Mouse (Mus musculus): Measurements from ENCODE around the gene Pex11a.

The Pex11a gene

DNA sequence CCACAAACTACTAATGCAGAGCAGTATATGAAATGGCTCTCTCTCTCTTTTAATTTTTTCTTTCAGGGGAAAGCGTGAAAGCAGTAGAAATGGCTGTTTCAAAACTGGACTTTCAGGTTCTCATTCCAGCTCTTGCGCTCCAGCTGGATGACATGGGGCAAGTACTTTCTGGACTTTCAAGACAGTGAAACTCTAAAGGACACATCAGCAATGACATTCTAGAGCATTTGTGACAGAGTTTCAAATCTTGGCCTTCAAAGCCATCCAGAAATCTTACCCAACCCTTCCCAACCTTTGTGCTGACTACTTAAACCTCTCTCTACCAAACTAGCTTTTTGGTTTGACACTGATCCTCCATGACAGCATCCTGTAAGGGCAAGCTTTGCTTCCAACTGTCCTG is 4.0 kb downstream of the Pex11a start:
- DNase-seq (ENCODE audit: low spot score in 2 of 2), result no peak

DNA sequence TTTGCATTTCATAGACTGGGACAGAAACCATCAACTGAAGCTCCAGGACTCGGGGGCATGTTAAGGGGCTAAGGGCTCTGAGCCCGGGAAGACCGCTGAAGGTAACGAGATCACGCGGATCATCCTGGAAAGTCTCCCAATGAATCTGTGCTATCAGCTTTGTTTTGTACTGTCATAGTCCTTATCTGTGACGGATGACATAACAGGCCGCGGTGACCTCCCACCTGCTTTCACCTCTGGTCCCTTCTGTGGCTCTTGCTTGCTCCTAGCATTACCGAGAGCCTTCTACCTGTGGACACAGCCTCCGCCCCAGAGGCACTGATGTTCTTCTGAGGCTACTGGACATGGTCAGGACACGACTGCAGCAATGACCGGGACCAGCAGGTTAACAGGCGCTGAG is 6.4 kb downstream of the Pex11a start:
- DNase-seq (ENCODE audit: low spot score in 2 of 2), result no peak

DNA sequence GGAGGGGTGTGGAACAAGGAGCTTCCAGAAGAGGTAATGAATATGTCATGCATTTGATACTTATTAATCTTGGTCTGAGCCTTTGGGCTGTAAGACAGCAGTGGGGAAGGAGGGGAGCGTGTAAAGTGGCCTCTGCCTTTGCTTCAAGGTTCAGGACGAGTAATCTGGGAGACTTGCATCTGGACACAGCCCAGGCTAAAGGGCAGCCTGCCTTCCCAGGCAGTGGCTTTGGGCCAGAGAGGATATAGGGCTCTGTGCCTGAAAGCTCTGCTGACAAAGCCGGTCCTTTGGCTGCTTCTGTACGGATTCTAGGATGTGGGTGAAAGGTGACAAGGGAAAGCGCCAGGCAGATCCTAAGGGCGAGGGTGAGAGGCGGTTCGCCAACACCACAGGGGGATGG is 8.4 kb downstream of the Pex11a start:
- DNase-seq (ENCODE audit: low spot score in 2 of 2), result peak in 1 of 2 experiments; percentile 14

DNA sequence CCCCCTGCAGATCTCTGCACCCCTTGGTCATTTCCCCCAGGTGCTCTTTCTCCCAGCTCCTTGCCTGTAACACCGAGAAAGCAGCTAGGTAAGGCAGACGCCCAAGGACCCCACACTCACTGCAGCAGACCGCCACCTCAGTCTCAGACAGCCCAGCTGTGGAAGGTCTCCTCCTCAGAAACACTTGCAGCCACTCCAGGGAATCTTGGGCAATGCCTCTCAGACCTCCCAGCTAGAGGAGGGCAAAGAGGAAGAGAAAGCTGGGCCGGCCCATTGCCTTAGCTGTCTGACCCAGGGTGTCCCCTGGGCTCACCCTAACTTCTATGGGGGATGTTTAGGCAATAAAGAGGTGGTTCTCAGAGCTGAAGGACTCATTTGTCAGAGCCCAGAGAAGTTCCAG is 10.3 kb downstream of the Pex11a start, which contains the start of gene Plin1:
Gene Plin1 (minus strand): TSS at position 282 of the 400 bp plus-strand sequence.
- DNase-seq (ENCODE audit: low spot score in 2 of 2), result no peak

DNA sequence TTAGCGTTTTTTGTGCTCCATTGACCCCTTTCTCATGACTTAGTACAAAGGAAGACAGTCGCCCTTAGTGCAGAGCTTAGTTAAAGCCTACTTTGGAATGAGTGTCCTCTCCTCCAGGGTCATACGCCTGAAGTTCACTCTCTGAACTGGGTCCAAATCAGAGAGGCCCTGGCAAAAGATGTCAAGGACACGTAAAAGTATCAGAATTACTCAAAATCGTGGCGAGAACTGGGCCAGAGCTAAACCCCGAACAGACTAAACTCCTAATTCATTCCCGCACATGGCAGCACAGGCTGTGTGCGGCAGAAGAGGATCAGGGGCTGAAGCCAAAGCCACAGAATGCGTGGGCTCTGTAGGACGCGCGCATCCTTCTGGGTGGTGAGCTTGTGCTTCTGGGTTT is 11.5 kb downstream of the Pex11a start:
- no peak for DNase-seq (ENCODE audit: low spot score in 2 of 2)

DNA sequence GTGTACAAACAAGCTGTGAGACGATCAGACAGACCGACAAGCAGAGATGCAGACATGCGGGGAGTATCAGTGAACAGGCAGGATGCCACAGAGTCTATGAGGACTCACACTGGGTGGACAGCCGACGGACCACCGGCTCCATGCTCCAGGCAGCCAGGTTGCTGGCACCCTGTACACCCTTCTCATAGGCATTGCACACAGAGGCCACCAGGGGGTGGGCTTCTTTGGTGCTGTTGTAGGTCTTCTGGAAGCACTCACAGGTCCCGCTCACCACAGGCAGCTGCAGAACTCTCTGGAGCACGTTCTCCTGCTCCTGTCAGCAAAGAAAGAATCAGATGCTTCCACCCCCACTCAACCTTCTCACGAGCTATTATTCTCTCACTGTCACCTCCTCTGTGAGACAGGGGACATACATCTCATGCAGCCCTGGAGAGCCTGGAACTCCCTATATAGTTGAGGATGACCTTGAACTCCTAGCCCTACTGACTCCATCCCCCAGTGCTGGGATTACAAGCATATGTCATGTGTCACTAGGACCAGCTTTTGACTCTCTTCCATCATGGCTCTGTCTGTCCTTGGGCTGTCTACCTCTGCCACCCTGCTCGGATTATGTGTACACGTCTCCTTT is 13.1 kb downstream of the Pex11a start:
- no peak for DNase-seq (ENCODE audit: low spot score in 2 of 2)

DNA sequence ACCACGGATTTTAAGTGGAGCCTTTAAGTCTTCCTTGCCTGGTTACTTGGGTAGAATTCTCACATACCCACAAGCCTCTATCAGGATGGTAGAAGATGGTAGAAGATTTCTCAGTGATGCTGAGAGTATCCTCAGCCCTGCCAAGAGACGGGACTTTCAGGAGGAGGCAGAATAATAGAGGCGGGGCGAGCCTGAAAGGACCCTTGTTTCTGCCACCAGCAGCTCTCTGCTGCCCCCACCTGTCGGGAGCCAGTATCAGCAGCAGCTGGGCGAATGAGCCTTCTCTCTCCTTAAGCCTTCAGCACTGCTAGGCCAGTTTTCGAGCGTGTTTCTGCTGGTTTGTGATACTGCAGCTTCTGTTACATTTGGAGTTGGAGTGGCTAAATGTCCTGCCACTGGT is 13.8 kb downstream of the Pex11a start:
- peak; percentile 56 to 84 for DNase-seq (ENCODE audit: low spot score in 2 of 2)

DNA sequence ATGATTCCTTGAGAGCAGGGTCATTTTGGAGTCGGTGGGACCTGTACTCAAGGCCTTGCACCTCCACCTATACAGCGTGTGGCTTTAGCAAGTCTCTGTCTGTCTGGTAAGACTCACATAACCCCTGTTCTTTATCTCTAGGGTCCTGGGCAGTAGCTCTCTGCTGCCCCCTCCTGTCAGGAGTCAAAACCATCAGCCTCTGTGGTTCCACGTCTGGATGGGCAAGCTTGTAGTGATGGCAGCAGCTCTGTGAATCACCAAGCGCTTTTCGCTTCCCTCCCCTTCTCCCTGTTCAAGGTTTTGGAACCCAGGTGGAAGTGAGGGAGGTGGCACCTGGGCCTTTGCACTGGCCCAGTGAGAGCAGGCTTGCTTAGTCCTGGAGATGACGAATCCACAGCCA is 14.7 kb downstream of the Pex11a start:
- DNase-seq (ENCODE audit: low spot score in 2 of 2), result peak; percentile 59 to 80

DNA sequence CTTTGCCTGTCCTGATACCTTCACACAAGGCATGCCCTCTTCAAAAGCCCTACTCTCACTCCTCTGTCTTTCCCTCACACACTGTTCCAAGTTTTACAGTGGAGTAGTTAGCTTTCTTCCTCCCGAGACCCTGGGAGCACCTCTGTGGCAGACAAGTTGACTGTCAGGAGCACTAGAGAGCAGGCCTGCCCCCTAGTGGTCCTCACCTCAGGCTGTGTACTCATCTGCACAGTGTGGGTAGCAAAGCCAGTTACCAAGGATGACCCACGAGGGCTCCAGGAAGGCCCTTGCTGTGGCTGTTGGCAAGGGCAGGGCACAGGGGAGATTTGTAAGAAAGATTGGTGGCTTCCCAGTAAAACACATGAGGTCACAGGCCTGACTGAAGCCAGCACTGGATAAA is 15.8 kb downstream of the Pex11a start:
- peak; percentile 43 to 75 for DNase-seq (ENCODE audit: low spot score in 2 of 2)

DNA sequence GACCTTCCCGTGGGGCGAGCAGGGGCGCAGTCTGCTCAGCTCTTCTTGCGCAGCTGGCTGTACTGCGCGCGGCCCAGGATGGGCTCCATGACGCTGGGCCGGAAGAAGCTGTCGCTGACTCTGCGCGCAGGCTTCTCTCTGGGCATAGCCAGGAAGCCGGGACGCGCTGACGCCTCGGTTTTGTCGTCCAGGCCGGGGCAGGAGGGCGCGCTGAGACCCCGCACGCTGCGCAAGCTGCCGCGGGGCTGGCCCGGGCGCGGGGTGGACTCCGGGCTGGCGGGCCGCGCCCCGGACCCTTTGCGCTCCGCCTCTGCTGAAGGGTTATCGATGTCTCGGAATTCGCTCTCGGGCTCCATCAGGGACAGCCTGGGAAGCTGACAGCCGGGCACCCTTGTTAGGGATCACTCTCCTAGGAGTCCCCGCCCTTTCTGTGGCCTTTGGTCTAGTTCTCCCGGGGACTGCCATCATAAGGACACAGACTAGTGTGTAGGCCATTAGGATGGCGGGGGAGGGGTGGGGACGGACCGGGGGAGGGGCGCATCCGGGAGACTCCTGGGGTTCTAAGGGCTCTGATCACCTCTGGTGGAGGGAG is 21.4 kb downstream of the Pex11a start:
- no peak for DNase-seq (ENCODE audit: low spot score in 2 of 2)

DNA sequence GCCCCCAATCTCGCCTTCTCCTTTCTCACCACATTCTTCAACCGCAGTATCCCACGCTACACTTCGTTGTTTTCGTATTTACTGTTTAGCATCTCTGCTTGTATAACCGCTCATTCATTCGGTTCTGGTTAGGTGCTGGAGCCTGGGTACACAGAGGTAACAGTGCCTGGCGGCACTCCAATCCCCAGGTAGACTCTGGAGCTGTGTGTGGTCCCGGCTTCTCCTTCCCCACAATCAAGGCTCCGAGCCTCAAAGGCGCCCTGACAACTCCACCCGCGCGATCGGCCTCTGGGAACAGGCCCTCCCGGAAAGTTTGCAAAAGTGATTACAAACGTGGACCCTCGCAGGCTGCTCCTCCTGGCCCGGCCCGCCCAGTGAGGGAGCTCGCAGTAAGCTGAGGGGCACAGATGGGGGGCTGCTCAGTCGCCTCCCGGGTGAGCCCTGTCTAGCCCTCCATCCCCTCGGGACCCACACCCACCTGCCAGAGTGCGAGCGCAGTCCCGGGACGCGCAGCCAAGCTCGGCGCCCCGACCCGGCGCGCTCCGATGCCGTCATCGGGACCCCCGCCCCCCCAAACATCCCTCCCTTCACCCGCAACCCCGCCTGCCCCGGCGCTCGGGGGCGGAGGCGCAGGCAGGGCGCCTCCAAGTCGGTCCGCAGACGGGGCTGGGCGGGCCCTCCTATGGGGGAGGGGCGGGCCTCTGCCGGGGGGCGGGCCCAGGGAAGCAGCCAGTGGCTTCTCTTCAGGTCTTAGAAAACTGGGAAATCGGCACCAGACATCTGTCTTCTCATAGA is 27.5 kb downstream of the Pex11a start, which contains the start of gene Kif7:
Gene Kif7 (minus strand): TSS at position 534 of the 795 bp plus-strand sequence.
- peak; percentile 58 to 74 for DNase-seq (ENCODE audit: low spot score in 2 of 2)

DNA sequence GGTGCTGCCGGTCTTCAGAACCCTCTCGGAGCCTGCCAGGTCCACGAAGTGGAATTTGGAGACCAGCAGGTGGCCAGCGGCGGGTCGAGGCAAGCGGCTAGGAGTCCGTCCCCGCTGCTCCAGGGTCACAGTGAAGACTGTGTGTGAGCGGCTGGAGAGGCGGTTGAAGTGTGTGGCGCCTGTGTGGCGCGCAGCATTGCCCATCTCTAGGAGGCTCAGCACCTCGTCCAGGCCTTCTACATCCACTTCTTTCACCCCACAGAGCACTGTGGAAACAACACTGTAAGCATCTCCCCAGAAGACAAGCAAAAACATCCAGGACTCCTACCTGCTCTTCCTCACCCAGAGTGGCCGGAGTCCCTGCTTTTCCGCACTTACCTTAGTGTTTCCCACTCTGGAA is 32.1 kb downstream of the Pex11a start:
- DNase-seq (ENCODE audit: low spot score in 2 of 2), result no peak

DNA sequence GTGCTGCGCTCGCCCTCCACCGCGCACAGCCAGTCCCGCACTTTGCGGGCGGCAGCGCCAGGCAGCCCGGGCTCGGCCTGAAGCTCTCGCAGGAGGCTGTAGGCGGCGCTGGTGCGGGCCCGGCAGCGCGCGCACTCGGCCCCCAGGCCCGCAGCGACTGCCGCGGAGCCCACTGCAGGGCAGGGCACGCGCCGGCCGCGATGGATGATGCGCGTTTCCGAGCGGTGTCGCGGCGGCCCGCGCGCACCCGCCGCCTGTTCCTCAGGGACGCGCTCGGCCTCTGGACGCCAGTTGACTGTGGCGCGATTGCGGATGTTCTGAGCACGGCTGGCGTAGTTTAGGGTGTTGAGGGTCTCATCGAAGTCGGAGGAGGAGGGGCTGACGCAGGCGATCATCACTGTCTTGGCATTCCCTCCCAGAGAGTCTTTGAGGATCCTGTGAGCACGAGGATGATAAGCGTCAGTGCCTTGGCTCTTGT is 32.8 kb downstream of the Pex11a start:
- no peak for DNase-seq (ENCODE audit: low spot score in 2 of 2)

DNA sequence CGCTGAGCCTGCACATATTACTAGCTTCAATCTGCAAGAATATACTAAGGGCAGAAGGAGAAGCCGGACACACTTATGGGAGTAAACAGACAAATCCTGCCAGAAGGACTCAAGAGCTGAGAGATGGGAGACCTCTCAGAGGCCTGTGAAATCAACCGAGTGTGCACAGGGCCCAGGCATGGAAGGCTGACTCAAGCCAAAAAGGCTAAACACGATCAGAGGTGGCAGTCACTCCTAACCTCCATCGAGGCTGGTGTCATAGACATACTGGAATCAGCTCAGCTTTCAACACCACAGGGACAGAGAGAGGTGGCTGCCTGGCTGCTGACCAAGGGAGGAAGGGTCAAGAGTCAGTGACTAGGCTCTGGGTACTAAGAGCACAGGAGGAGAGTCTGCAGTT is 37.7 kb downstream of the Pex11a start:
- DNase-seq (ENCODE audit: low spot score in 2 of 2), result no peak

DNA sequence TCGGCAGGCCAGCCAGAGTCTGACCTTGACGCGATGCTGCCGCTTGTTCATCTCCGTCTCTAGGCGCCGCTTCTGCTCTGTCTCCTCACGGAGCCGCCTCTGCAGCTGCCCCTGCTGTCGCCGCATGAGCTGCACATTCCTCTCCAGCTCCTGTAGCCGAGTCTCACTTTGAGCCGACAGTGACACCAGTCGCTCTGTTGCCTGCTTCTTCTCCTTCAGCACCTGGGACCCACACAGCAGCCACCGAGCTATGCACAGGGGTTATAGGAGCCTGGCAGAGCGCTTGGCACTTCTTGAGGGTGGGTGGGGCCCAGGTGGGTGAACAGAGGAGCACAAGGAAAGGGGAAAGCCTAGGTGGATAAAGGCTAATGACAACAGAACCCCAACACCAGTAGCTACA is 40.2 kb downstream of the Pex11a start:
- no peak for DNase-seq (ENCODE audit: low spot score in 2 of 2)

DNA sequence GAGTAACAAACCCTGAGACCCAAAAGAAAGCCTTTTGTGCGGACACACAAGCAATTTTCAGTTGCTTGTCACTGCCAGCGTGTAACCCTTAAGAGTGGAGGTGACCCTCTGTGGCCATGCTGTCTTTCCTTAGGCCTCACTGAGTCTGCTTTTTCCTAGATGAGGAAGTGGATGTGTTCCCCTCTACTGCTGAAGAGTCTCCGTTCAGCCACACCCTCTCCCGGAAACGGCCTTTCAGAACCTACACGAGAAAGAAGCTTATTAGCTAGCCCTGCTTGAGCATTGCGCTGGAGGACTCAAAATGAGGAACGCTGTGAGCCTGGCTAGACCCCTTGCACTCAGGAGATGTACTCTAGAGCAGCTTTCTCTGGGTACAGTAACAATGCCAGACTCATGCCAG is 46.4 kb downstream of the Pex11a start:
- no peak for DNase-seq (ENCODE audit: low spot score in 2 of 2)
